Mouse (Mus musculus): ENCODE results near the gene Sympk.

- TF ChIP-seq GATA1 (IDR thresholded peaks at IDR 0.05; ENCODE audit: low read length) (no peak), TAL1 (IDR thresholded peaks at IDR 0.05; ENCODE audit: low read length) (no peak)
Observed at GRCm38 (mm10) chr7:19000421-19000820, 23.8 kb upstream of the Sympk start.

All from erythroblast, embryonic 14.5 days (primary cell).